Mouse (Mus musculus) G1E (cell line): ENCODE data around the gene Pigb. TPM values are rescaled to one million over a fixed set of nuclear protein-coding genes. Genes with fewer than 3 reads are reported as not detected.

Experiments
- ATAC-seq: 2 replicates; pipeline ENCODE4 v1.8.0; 2016; ENCODE audit warnings: mild to moderate bottlenecking; ENCODE audit not compliant: insufficient number of reproducible peaks, poor library complexity, low FRiP score, severe bottlenecking; ENCODE audit errors: extremely low read depth
- DNase-seq: peaks from one replicate; pipeline ENCODE4 v3.0.0; 2012; ENCODE audit warnings: low spot score
- H3K27me3 ChIP-seq: 2 replicates; pipeline ENCODE4 v1.6.1; 2012; ENCODE audit warnings: mild to moderate bottlenecking, low read length, inconsistent platforms; ENCODE audit not compliant: insufficient read depth
- H3K36me3 ChIP-seq: replicated peaks from 2 replicates; pipeline ENCODE3; 2012; ENCODE audit warnings: mild to moderate bottlenecking, inconsistent platforms
- H3K4me1 ChIP-seq: 2 replicates; pipeline ENCODE4 v1.6.1; 2012; ENCODE audit warnings: low read depth, low read length, inconsistent platforms, mixed read lengths; ENCODE audit not compliant: insufficient read depth
- H3K4me3 ChIP-seq: 2 replicates; pipeline ENCODE4 v1.5.1; 2012; ENCODE audit warnings: low read depth, mild to moderate bottlenecking, inconsistent platforms, low read length, moderate library complexity, mixed read lengths
- H3K9me3 ChIP-seq: replicated peaks from 2 replicates; pipeline ENCODE4 v1.6.1; 2012; ENCODE audit warnings: inconsistent platforms
- CTCF ChIP-seq: IDR thresholded peaks from 2 replicates; pipeline ENCODE4 v1.5.1; 2012; ENCODE audit warnings: low read depth, low read length, inconsistent platforms, mixed read lengths
- GATA1 ChIP-seq: IDR thresholded peaks from 2 replicates; pipeline ENCODE4 v1.6.1; 2012; ENCODE audit warnings: borderline replicate concordance, low read length, inconsistent platforms, mixed read lengths
- GATA2 ChIP-seq: IDR thresholded peaks from 2 replicates; pipeline ENCODE4 v1.6.1; 2012; ENCODE audit warnings: low read depth, low read length, inconsistent platforms, borderline replicate concordance
- POLR2AphosphoS5 ChIP-seq: IDR thresholded peaks from 2 replicates; pipeline ENCODE4 v1.6.1; 2012; ENCODE audit warnings: low read depth, low read length, inconsistent platforms; ENCODE audit not compliant: insufficient replicate concordance
- TAL1 ChIP-seq: conservative IDR thresholded peaks from 2 replicates; pipeline ENCODE4 v1.6.1; 2012; ENCODE audit warnings: low read depth, low read length, inconsistent platforms, mixed read lengths
- polyA plus RNA-seq: library from polyadenylated mRNA; stranded (reverse); fragments of >175 nt; gene quantifications from 2 replicates; pipeline ENCODE4 v1.2.3, GENCODE M21; 2012
- total RNA-seq, 2 experiments: library from RNA; stranded (forward) in 1 of 2; stranded (reverse) in 1 of 2; fragments of 200-1000 nt in 1 of 2; fragments of >200 nt in 1 of 2; fragmentation: Nextera tagmentation in 1 of 2; gene quantifications; 2 replicates each; pipeline ENCODE4 v1.2.3; 2014 to 2017

Pigb gene
- total and polyA plus RNA-seq, 3 experiments = 2.0 to 49.1 (median 6.6) TPM

GRCm38 (mm10) chr9:72972984-72973383 lies 67.2 kb downstream of the Pigb start:
- peaks cover 2% of the 10 kb centered on the region; the same call in 1 of the 2 replicates for H3K4me1 ChIP-seq
- H3K27me3 ChIP-seq = peaks cover 3% of the 10 kb centered on the region; the same call in 1 of the 2 replicates
- ATAC-seq (no peak), DNase-seq (no peak)
- no peak overlapping the region for H3K4me3 ChIP-seq
- H3K36me3 ChIP-seq = no peaks in the 10 kb centered on the region
- no peak for TF ChIP-seq CTCF
- no peak for TF ChIP-seq POLR2AphosphoS5
- no peaks in the 10 kb centered on the region for H3K9me3 ChIP-seq

GRCm38 (mm10) chr9:72972435-72972834 lies 67.7 kb downstream of the Pigb start:
- Histone ChIP-seq H3K9me3 (no peaks in the 10 kb centered on the region), H3K27me3 (peaks cover 3% of the 10 kb centered on the region; the same call in 1 of the 2 replicates), H3K4me1 (peaks cover 2% of the 10 kb centered on the region; the same call in 1 of the 2 replicates), H3K4me3 (no peak overlapping the region), H3K36me3 (no peaks in the 10 kb centered on the region)
- no peak for ATAC-seq
- no peak for DNase-seq
- TF ChIP-seq POLR2AphosphoS5 (no peak), CTCF (no peak), TAL1 (no peak), GATA2 (no peak)

GRCm38 (mm10) chr9:72969874-72970273 lies 70.3 kb downstream of the Pigb start:
- no peaks in the 10 kb centered on the region for H3K9me3 ChIP-seq
- H3K27me3 ChIP-seq = peaks cover 3% of the 10 kb centered on the region; the same call in 1 of the 2 replicates
- H3K4me3 ChIP-seq = no peak overlapping the region
- H3K36me3 ChIP-seq = no peaks in the 10 kb centered on the region
- ATAC-seq = no peak
- TF ChIP-seq GATA1 (no peak), GATA2 (no peak), TAL1 (no peak), CTCF (no peak), POLR2AphosphoS5 (no peak)
- H3K4me1 ChIP-seq = peaks cover 2% of the 10 kb centered on the region; the same call in 1 of the 2 replicates
- no peak for DNase-seq

- DNase-seq = no peak
- ATAC-seq = no peak
- H3K27me3 ChIP-seq = peaks cover 3% of the 10 kb centered on the region; the same call in 1 of the 2 replicates
- H3K4me1 ChIP-seq = peaks cover 2% of the 10 kb centered on the region; the same call in 1 of the 2 replicates
- H3K4me3 ChIP-seq = no peak overlapping the region
- no peaks in the 10 kb centered on the region for H3K36me3 ChIP-seq
- no peak for TF ChIP-seq TAL1
- no peak for TF ChIP-seq CTCF
- no peak for TF ChIP-seq GATA2
- TF ChIP-seq POLR2AphosphoS5 = no peak
- TF ChIP-seq GATA1 = no peak
- H3K9me3 ChIP-seq = no peaks in the 10 kb centered on the region
These were observed 71.7 kb downstream of the Pigb start for GRCm38 (mm10) chr9:72968349-72969061.

GRCm38 (mm10) chr9:72961959-72962358 lies 78.2 kb downstream of the Pigb start:
- H3K36me3 ChIP-seq = no peaks in the 10 kb centered on the region
- H3K27me3 ChIP-seq = no peaks in the 10 kb centered on the region
- no peaks in the 10 kb centered on the region for H3K9me3 ChIP-seq
- DNase-seq = no peak
- TF ChIP-seq CTCF (no peak), POLR2AphosphoS5 (no peak), GATA1 (no peak), GATA2 (no peak), TAL1 (no peak)
- ATAC-seq = no peak
- peaks cover 37% of the 10 kb centered on the region for H3K4me1 ChIP-seq
- no peak overlapping the region for H3K4me3 ChIP-seq

GRCm38 (mm10) chr9:72961346-72961745 lies 78.8 kb downstream of the Pigb start:
- peak overlapping the region; percentile 18; the same call in 1 of the 2 replicates for H3K4me3 ChIP-seq
- H3K27me3 ChIP-seq = no peaks in the 10 kb centered on the region
- no peaks in the 10 kb centered on the region for H3K36me3 ChIP-seq
- H3K4me1 ChIP-seq = peaks cover 37% of the 10 kb centered on the region
- TF ChIP-seq POLR2AphosphoS5 (no peak), GATA1 (no peak), CTCF (no peak), TAL1 (no peak), GATA2 (no peak)
- no peak for DNase-seq
- ATAC-seq = no peak
- no peaks in the 10 kb centered on the region for H3K9me3 ChIP-seq
